Mouse (Mus musculus) olfactory bulb, adult 2 months (tissue): Measurements from ENCODE around the gene Mycl.

Experiments
- CTCF ChIP-seq: fragments of 200-500 bp; IDR thresholded peaks from 2 replicates; pipeline ENCODE4 v1.5.1; 2012; ENCODE audit warnings: low read depth, mild to moderate bottlenecking, low read length, moderate library complexity; ENCODE audit not compliant: insufficient read depth
- POLR2A ChIP-seq: fragments of 200-500 bp; IDR thresholded peaks from 2 replicates; pipeline ENCODE4 v1.6.1; 2012; ENCODE audit warnings: mild to moderate bottlenecking, low read depth, low read length, moderate library complexity; ENCODE audit not compliant: insufficient read depth

DNA sequence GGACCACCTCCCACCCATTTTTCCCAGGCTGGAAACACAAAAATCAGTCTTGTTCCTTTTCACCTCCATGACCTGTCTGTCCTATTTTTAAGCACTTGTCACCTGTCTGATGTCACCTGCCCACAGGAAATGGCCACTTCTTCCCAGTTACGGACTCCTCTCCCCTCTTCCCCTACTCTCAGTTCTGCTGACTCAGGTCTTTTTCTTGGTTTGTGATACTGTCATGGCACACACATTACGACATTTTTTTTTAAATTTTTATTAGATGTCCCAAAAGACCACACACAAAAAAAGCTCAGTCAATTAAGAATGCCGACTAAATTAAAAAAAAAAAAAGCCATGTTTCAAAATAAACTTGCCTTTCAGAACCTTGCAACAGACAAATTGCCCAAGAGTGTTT, 12.9 kb upstream of the Mycl start:
- no peak for TF ChIP-seq CTCF
- TF ChIP-seq POLR2A: no peak
